13 mouse cellular contexts compared by ENCODE assay signal in genomic region chr13:82258491-82258935, GRCm38 (mm10).
DNase-seq lines count a peak whose midpoint lies in the region; ATAC-seq lines count a peak whose summit lies in the region.
"Had no signal": no experiment of that assay in that cellular context is flagged by ENCODE, and none has a peak within 500 bp of the region (broad histone marks: within the 10 kb centered on the region; RNA-seq: fewer than 3 reads in every experiment).

No protein-coding gene starts in this region.

- ATAC-seq in heart, embryonic 16.5 days (replicated peaks; ENCODE audit: extremely low read depth, insufficient read depth, low FRiP score) = peak; percentile 41; the same call in 1 of the 2 replicates
- ATAC-seq in kidney, embryonic 15.5 days (replicated peaks; ENCODE audit: low FRiP score) = peak; percentile 56; the same call in 1 of the 2 replicates
- ATAC-seq in forebrain, embryonic 15.5 days (replicated peaks) = no peak
- ATAC-seq in megakaryocyte progenitor cell, adult 5-6 weeks (replicated peaks; ENCODE audit: poor library complexity) = no peak
- ATAC-seq: forebrain, embryonic 13.5 days had no signal

- H3K9ac ChIP-seq in heart, embryonic 16.5 days (ENCODE audit: low read length) = no peak overlapping the region
- H3K9ac ChIP-seq in kidney, embryonic 15.5 days = no peak overlapping the region
- H3K9ac ChIP-seq in forebrain, embryonic 15.5 days (replicated peaks) = no peak overlapping the region
- H3K9ac ChIP-seq: forebrain, embryonic 13.5 days; liver, embryonic 15.5 days had no signal

- H3K9me3 ChIP-seq in heart, embryonic 16.5 days (replicated peaks; ENCODE audit: control insufficient read depth, low read length) = no peaks in the 10 kb centered on the region
- no peaks in the 10 kb centered on the region for H3K9me3 ChIP-seq in kidney, embryonic 15.5 days (replicated peaks)
- no peaks in the 10 kb centered on the region for H3K9me3 ChIP-seq in forebrain, embryonic 15.5 days
- H3K9me3 ChIP-seq: forebrain, embryonic 13.5 days; hindbrain, embryonic 10.5 days; liver, embryonic 15.5 days; megakaryocyte, embryonic 14.5 days had no signal

- no peaks in the 10 kb centered on the region for H3K36me3 ChIP-seq in heart, embryonic 16.5 days (ENCODE audit: control insufficient read depth, insufficient read depth)
- no peaks in the 10 kb centered on the region for H3K36me3 ChIP-seq in kidney, embryonic 15.5 days
- no peaks in the 10 kb centered on the region for H3K36me3 ChIP-seq in forebrain, embryonic 15.5 days
- H3K36me3 ChIP-seq: hindbrain, embryonic 10.5 days; liver, embryonic 15.5 days had no signal

- no peaks in the 10 kb centered on the region for H3K27me3 ChIP-seq in heart, embryonic 16.5 days (ENCODE audit: control insufficient read depth, insufficient read depth, low read length)
- H3K27me3 ChIP-seq in kidney, embryonic 15.5 days = no peaks in the 10 kb centered on the region
- H3K27me3 ChIP-seq in forebrain, embryonic 15.5 days = no peaks in the 10 kb centered on the region
- H3K27me3 ChIP-seq: forebrain, embryonic 13.5 days; liver, embryonic 15.5 days; megakaryocyte, embryonic 14.5 days had no signal

- 69% methylated on average over 1 of the region's 1 CpGs for WGBS in heart, embryonic 16.5 days
- WGBS in kidney, embryonic 15.5 days = 58% methylated on average over 1 of the region's 1 CpGs
- 96% methylated on average over 1 of the region's 1 CpGs for WGBS in forebrain, embryonic 15.5 days

- peak; percentile 2 for DNase-seq in adrenal gland, postnatal 10 days
- peak; percentile 3 for DNase-seq in adrenal gland, postnatal 14 days
- DNase-seq in cerebellum, adult 8-10 months = no peak
- DNase-seq: spleen, adult 18-20 months; thymus, postnatal 36 days had no signal

- H3K4me1 ChIP-seq in heart, embryonic 16.5 days (ENCODE audit: control insufficient read depth, insufficient read depth, low read length) = no peaks in the 10 kb centered on the region
- H3K4me1 ChIP-seq in kidney, embryonic 15.5 days = no peaks in the 10 kb centered on the region
- H3K4me1 ChIP-seq in forebrain, embryonic 15.5 days = no peaks in the 10 kb centered on the region
- H3K4me1 ChIP-seq: forebrain, embryonic 13.5 days; hindbrain, embryonic 10.5 days; liver, embryonic 15.5 days; megakaryocyte, embryonic 14.5 days had no signal

- no peak overlapping the region for H3K4me2 ChIP-seq in heart, embryonic 16.5 days (ENCODE audit: low read depth, low read length)
- no peak overlapping the region for H3K4me2 ChIP-seq in kidney, embryonic 15.5 days
- no peak overlapping the region for H3K4me2 ChIP-seq in forebrain, embryonic 15.5 days (replicated peaks)
- H3K4me2 ChIP-seq: forebrain, embryonic 13.5 days; liver, embryonic 15.5 days had no signal

- peak overlapping the region; percentile 48 for H3K27ac ChIP-seq in heart, embryonic 16.5 days (ENCODE audit: low read length)
- H3K27ac ChIP-seq in kidney, embryonic 15.5 days = 0 out of 2 replicates have a peak overlapping the region, but pooled peaks have one; percentile 56
- H3K27ac ChIP-seq in forebrain, embryonic 15.5 days (replicated peaks) = no peak overlapping the region
- H3K27ac ChIP-seq: forebrain, embryonic 13.5 days; hindbrain, embryonic 10.5 days; liver, embryonic 15.5 days had no signal

- no peak overlapping the region for H3K4me3 ChIP-seq in heart, embryonic 16.5 days (ENCODE audit: low read length)
- no peak overlapping the region for H3K4me3 ChIP-seq in kidney, embryonic 15.5 days (replicated peaks)
- H3K4me3 ChIP-seq in forebrain, embryonic 15.5 days = no peak overlapping the region
- H3K4me3 ChIP-seq: forebrain, embryonic 13.5 days; hindbrain, embryonic 10.5 days; liver, embryonic 15.5 days; megakaryocyte, embryonic 14.5 days had no signal

Comparison
In these comparisons a context has a peak if more than half of its experiments do, and no peak if none do; other contexts are left out.
1. ATAC-seq: peak in heart, embryonic 16.5 days (single experiment) and kidney, embryonic 15.5 days (single experiment); none in forebrain, embryonic 15.5 days (single experiment) and megakaryocyte progenitor cell, adult 5-6 weeks (single experiment).